Mouse (Mus musculus): ENCODE measurements at regions not wholly inside any gene's neighbourhood (a gene's known extent, or its start where the extent isn't known, plus 50 kb on each side); places are given as distances from the start of the nearest gene placed in this dataset.
A peak's percentile ranks its signal among the peaks of the same experiment; 100 is the strongest.

GRCm38 (mm10) chr12:94670035-94670434 is 1022.0 kb upstream of the Flrt2 start:
- no peak overlapping the region for H3K4me3 ChIP-seq (ENCODE audit: insufficient read depth, low read depth, low read length)
- H3K79me2 ChIP-seq (ENCODE audit: control insufficient read depth, insufficient read depth, low read length) = no peaks in the 10 kb centered on the region
- no peak overlapping the region for H3K27ac ChIP-seq (replicated peaks; ENCODE audit: insufficient read depth, low read depth, low read length)
- no peaks in the 10 kb centered on the region for H3K4me1 ChIP-seq (ENCODE audit: control insufficient read depth, insufficient read depth, low read length)
- WGBS = 75% methylated on average over 1 of the region's 1 CpGs
- DNase-seq (ENCODE audit: extremely low read depth, low read depth, low spot score) = peak; percentile 3
- no peaks in the 10 kb centered on the region for H3K27me3 ChIP-seq (ENCODE audit: control insufficient read depth, insufficient read depth, low read length)
- TF ChIP-seq POLR2A (IDR thresholded peaks at IDR 0.05; ENCODE audit: extremely low read depth, insufficient read depth, low read length) (no peak), CTCF (IDR thresholded peaks at IDR 0.05; ENCODE audit: low read depth, low read length) (no peak)
- no peak overlapping the region for H3K9ac ChIP-seq (ENCODE audit: low read depth, low read length)
- no peaks in the 10 kb centered on the region for H3K36me3 ChIP-seq (ENCODE audit: control insufficient read depth, insufficient read depth, low read length)

- Histone ChIP-seq H3K4me3 (ENCODE audit: insufficient read depth, low read depth, low read length) (no peak overlapping the region), H3K79me2 (ENCODE audit: control insufficient read depth, insufficient read depth, low read length) (no peaks in the 10 kb centered on the region), H3K4me1 (ENCODE audit: control insufficient read depth, insufficient read depth, low read length) (no peaks in the 10 kb centered on the region), H3K27ac (replicated peaks; ENCODE audit: insufficient read depth, low read depth, low read length) (no peak overlapping the region), H3K36me3 (ENCODE audit: control insufficient read depth, insufficient read depth, low read length) (no peaks in the 10 kb centered on the region), H3K27me3 (ENCODE audit: control insufficient read depth, insufficient read depth, low read length) (no peaks in the 10 kb centered on the region), H3K9ac (ENCODE audit: low read depth, low read length) (no peak overlapping the region)
- WGBS = 87% methylated on average over 2 of the region's 2 CpGs
- DNase-seq (ENCODE audit: extremely low read depth, low read depth, low spot score) = no peak
- TF ChIP-seq POLR2A (IDR thresholded peaks at IDR 0.05; ENCODE audit: extremely low read depth, insufficient read depth, low read length) (no peak), CTCF (IDR thresholded peaks at IDR 0.05; ENCODE audit: low read depth, low read length) (no peak)
Observed at GRCm38 (mm10) chr12:94674925-94675324, 1017.1 kb upstream of the Flrt2 start.

GRCm38 (mm10) chr12:94691341-94692029 is 1000.5 kb upstream of the Flrt2 start:
- H3K79me2 ChIP-seq (ENCODE audit: control insufficient read depth, insufficient read depth, low read length) = no peaks in the 10 kb centered on the region
- no peak overlapping the region for H3K27ac ChIP-seq (replicated peaks; ENCODE audit: insufficient read depth, low read depth, low read length)
- TF ChIP-seq POLR2A (IDR thresholded peaks at IDR 0.05; ENCODE audit: extremely low read depth, insufficient read depth, low read length) = no peak
- no peak for TF ChIP-seq CTCF (IDR thresholded peaks at IDR 0.05; ENCODE audit: low read depth, low read length)
- no peaks in the 10 kb centered on the region for H3K36me3 ChIP-seq (ENCODE audit: control insufficient read depth, insufficient read depth, low read length)
- H3K4me1 ChIP-seq (ENCODE audit: control insufficient read depth, insufficient read depth, low read length) = no peaks in the 10 kb centered on the region
- DNase-seq (ENCODE audit: extremely low read depth, low read depth, low spot score) = no peak
- H3K9ac ChIP-seq (ENCODE audit: low read depth, low read length) = no peak overlapping the region
- H3K4me3 ChIP-seq (ENCODE audit: insufficient read depth, low read depth, low read length) = no peak overlapping the region
- WGBS = 85% methylated on average over 2 of the region's 2 CpGs
- no peaks in the 10 kb centered on the region for H3K27me3 ChIP-seq (ENCODE audit: control insufficient read depth, insufficient read depth, low read length)

- H3K9ac ChIP-seq (ENCODE audit: low read depth, low read length) = no peak overlapping the region
- H3K36me3 ChIP-seq (ENCODE audit: control insufficient read depth, insufficient read depth, low read length) = no peaks in the 10 kb centered on the region
- DNase-seq (ENCODE audit: extremely low read depth, low read depth, low spot score) = no peak
- H3K4me1 ChIP-seq (ENCODE audit: control insufficient read depth, insufficient read depth, low read length) = no peaks in the 10 kb centered on the region
- no peaks in the 10 kb centered on the region for H3K27me3 ChIP-seq (ENCODE audit: control insufficient read depth, insufficient read depth, low read length)
- H3K79me2 ChIP-seq (ENCODE audit: control insufficient read depth, insufficient read depth, low read length) = no peaks in the 10 kb centered on the region
- no peak overlapping the region for H3K4me3 ChIP-seq (ENCODE audit: insufficient read depth, low read depth, low read length)
- WGBS = 85% methylated on average over 5 of the region's 5 CpGs
- H3K27ac ChIP-seq (replicated peaks; ENCODE audit: insufficient read depth, low read depth, low read length) = no peak overlapping the region
- TF ChIP-seq POLR2A (IDR thresholded peaks at IDR 0.05; ENCODE audit: extremely low read depth, insufficient read depth, low read length) (no peak), CTCF (IDR thresholded peaks at IDR 0.05; ENCODE audit: low read depth, low read length) (no peak)
Observed at GRCm38 (mm10) chr12:94731391-94731790, 960.6 kb upstream of the Flrt2 start.

- 57% methylated on average over 4 of the region's 4 CpGs for WGBS
- no peaks in the 10 kb centered on the region for H3K79me2 ChIP-seq (ENCODE audit: control insufficient read depth, insufficient read depth, low read length)
- H3K4me1 ChIP-seq (ENCODE audit: control insufficient read depth, insufficient read depth, low read length) = no peaks in the 10 kb centered on the region
- H3K9ac ChIP-seq (ENCODE audit: low read depth, low read length) = no peak overlapping the region
- no peak for DNase-seq (ENCODE audit: extremely low read depth, low read depth, low spot score)
- TF ChIP-seq CTCF (IDR thresholded peaks at IDR 0.05; ENCODE audit: low read depth, low read length) (no peak), POLR2A (IDR thresholded peaks at IDR 0.05; ENCODE audit: extremely low read depth, insufficient read depth, low read length) (no peak)
- H3K4me3 ChIP-seq (ENCODE audit: insufficient read depth, low read depth, low read length) = no peak overlapping the region
- H3K27me3 ChIP-seq (ENCODE audit: control insufficient read depth, insufficient read depth, low read length) = no peaks in the 10 kb centered on the region
- H3K27ac ChIP-seq (replicated peaks; ENCODE audit: insufficient read depth, low read depth, low read length) = no peak overlapping the region
- no peaks in the 10 kb centered on the region for H3K36me3 ChIP-seq (ENCODE audit: control insufficient read depth, insufficient read depth, low read length)
Observed at GRCm38 (mm10) chr12:94733179-94733578, 958.8 kb upstream of the Flrt2 start.

GRCm38 (mm10) chr12:94737263-94737662 is 954.8 kb upstream of the Flrt2 start:
- Histone ChIP-seq H3K36me3 (ENCODE audit: control insufficient read depth, insufficient read depth, low read length) (no peaks in the 10 kb centered on the region), H3K79me2 (ENCODE audit: control insufficient read depth, insufficient read depth, low read length) (no peaks in the 10 kb centered on the region), H3K27ac (replicated peaks; ENCODE audit: insufficient read depth, low read depth, low read length) (no peak overlapping the region), H3K9ac (ENCODE audit: low read depth, low read length) (no peak overlapping the region), H3K4me1 (ENCODE audit: control insufficient read depth, insufficient read depth, low read length) (no peaks in the 10 kb centered on the region), H3K27me3 (ENCODE audit: control insufficient read depth, insufficient read depth, low read length) (no peaks in the 10 kb centered on the region), H3K4me3 (ENCODE audit: insufficient read depth, low read depth, low read length) (no peak overlapping the region)
- no peak for DNase-seq (ENCODE audit: extremely low read depth, low read depth, low spot score)
- TF ChIP-seq CTCF (IDR thresholded peaks at IDR 0.05; ENCODE audit: low read depth, low read length) (no peak), POLR2A (IDR thresholded peaks at IDR 0.05; ENCODE audit: extremely low read depth, insufficient read depth, low read length) (no peak)
- 73% methylated on average over 4 of the region's 4 CpGs for WGBS
